Mouse (Mus musculus) olfactory bulb, adult 2 months (tissue): ENCODE measurements around the gene Tmem207.

Source experiments
- CTCF ChIP-seq: fragments of 200-500 bp; IDR thresholded peaks from 2 replicates; pipeline ENCODE4 v1.5.1; 2012; ENCODE audit warnings: low read depth, mild to moderate bottlenecking, low read length, moderate library complexity; ENCODE audit not compliant: insufficient read depth
- POLR2A ChIP-seq: fragments of 200-500 bp; IDR thresholded peaks from 2 replicates; pipeline ENCODE4 v1.6.1; 2012; ENCODE audit warnings: mild to moderate bottlenecking, low read depth, low read length, moderate library complexity; ENCODE audit not compliant: insufficient read depth

DNA sequence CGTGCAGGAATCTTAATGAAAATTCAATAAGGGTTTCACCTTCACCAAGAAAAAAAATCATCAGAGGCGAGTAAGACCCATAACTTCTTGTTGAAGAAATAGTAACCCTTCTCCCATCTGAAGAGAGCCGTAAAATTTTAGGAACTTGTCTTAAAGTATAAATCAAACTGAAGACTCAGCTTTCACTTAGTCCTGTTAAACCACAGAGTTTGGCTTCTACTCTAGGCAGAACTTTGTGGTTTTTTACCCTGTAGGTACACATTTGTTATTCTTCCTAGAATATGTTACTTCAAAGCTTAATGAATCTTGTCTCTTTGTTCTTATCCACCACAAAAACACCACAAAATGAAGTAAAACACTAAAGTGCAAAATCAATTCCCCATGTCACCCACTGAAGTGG lies 25.7 kb upstream of the Tmem207 start:
- no peak for TF ChIP-seq CTCF
- no peak for TF ChIP-seq POLR2A
